Mouse (Mus musculus) myocyte (in vitro differentiated cells): ENCODE results near the gene Mrpl37. TPM values are rescaled to one million over a fixed set of nuclear protein-coding genes. Genes with fewer than 3 reads are reported as not detected.

Source experiments
- H3K27me3 ChIP-seq: one replicate; pipeline ENCODE4 v1.6.1; 2011; ENCODE audit not compliant: control insufficient read depth, insufficient read depth, insufficient read length
- H3K36me3 ChIP-seq: one replicate; pipeline ENCODE4 v1.6.1; 2011; ENCODE audit not compliant: control insufficient read depth, insufficient read depth
- H3K4me2 ChIP-seq: one replicate; pipeline ENCODE4 v1.6.1; 2011; ENCODE audit warnings: low read depth, control low read depth
- H3K4me3 ChIP-seq: one replicate; pipeline ENCODE4 v1.5.1; 2011; ENCODE audit warnings: mild to moderate bottlenecking, control low read depth, moderate library complexity
- H3K79me2 ChIP-seq: one replicate; pipeline ENCODE4 v1.6.1; 2011; ENCODE audit not compliant: control insufficient read depth, insufficient read depth
- H3ac ChIP-seq: one replicate; pipeline ENCODE4 v1.6.1; 2011; ENCODE audit not compliant: control insufficient read depth, insufficient read length
- CEBPB ChIP-seq: IDR thresholded peaks from 2 replicates; pipeline ENCODE4 v1.6.1; 2011; ENCODE audit warnings: mild to moderate bottlenecking, moderate library complexity; ENCODE audit not compliant: poor library complexity, insufficient read depth, severe bottlenecking
- E2F4 ChIP-seq: IDR thresholded peaks from one replicate; pipeline ENCODE4 v1.6.1; 2011; ENCODE audit warnings: mild to moderate bottlenecking, control low read depth, moderate library complexity; ENCODE audit not compliant: insufficient read depth
- MAX ChIP-seq: IDR thresholded peaks from one replicate; pipeline ENCODE4 v1.6.1; 2011; ENCODE audit warnings: low read depth, mild to moderate bottlenecking, control low read depth
- MYOD1 ChIP-seq, 3 experiments: IDR thresholded peaks; one replicate each; pipeline ENCODE4 v1.6.1; 2011; ENCODE audit warnings: control low read depth in 2 of 3, low read depth in 2 of 3, mild to moderate bottlenecking in 2 of 3, moderate library complexity in 1 of 3; ENCODE audit not compliant: insufficient read length in 2 of 3, control insufficient read depth in 1 of 3
- MYOG ChIP-seq, 3 experiments: IDR thresholded peaks; one replicate each; pipeline ENCODE4 v1.6.1; 2011; ENCODE audit warnings: control low read depth in 2 of 3, low read depth in 2 of 3, mild to moderate bottlenecking in 2 of 3; ENCODE audit not compliant: insufficient read length in 2 of 3, control insufficient read depth in 1 of 3, insufficient read depth in 1 of 3
- POLR2A ChIP-seq: IDR thresholded peaks from one replicate; pipeline ENCODE4 v1.6.1; 2011; ENCODE audit warnings: low read depth, mild to moderate bottlenecking, control low read depth, moderate library complexity; ENCODE audit not compliant: insufficient read length
- POLR2AphosphoS2 ChIP-seq: IDR thresholded peaks from one replicate; pipeline ENCODE4 v1.6.1; 2011; ENCODE audit warnings: low read depth, control low read depth; ENCODE audit not compliant: insufficient read length
- REST ChIP-seq: IDR thresholded peaks from one replicate; pipeline ENCODE4 v1.6.1; 2011; ENCODE audit warnings: mild to moderate bottlenecking, control low read depth, moderate library complexity; ENCODE audit not compliant: insufficient read depth, insufficient read length
- SRF ChIP-seq: IDR thresholded peaks from one replicate; pipeline ENCODE4 v1.6.1; 2011; ENCODE audit warnings: low read depth; ENCODE audit not compliant: control insufficient read depth, insufficient read length
- TCF12 ChIP-seq: IDR thresholded peaks from one replicate; pipeline ENCODE4 v1.6.1; 2011; ENCODE audit warnings: mild to moderate bottlenecking, control low read depth; ENCODE audit not compliant: poor library complexity, insufficient read depth, severe bottlenecking
- TCF3 ChIP-seq: IDR thresholded peaks from one replicate; pipeline ENCODE4 v1.6.1; 2011; ENCODE audit warnings: low read depth, control low read depth; ENCODE audit not compliant: insufficient read length
- USF1 ChIP-seq: IDR thresholded peaks from one replicate; pipeline ENCODE4 v1.6.1; 2011; ENCODE audit warnings: low read depth, mild to moderate bottlenecking, control low read depth, moderate library complexity
- polyA plus RNA-seq: library from polyadenylated mRNA; unstranded; fragments of >200 nt; fragmentation: generic; extraction: Trizol; gene quantifications from one replicate; pipeline ENCODE4 v1.2.1, GENCODE M21; 2012; ENCODE audit warnings: missing spikeins

Gene Mrpl37
- polyA plus RNA-seq, 1 experiment = 87.5 TPM

DNA sequence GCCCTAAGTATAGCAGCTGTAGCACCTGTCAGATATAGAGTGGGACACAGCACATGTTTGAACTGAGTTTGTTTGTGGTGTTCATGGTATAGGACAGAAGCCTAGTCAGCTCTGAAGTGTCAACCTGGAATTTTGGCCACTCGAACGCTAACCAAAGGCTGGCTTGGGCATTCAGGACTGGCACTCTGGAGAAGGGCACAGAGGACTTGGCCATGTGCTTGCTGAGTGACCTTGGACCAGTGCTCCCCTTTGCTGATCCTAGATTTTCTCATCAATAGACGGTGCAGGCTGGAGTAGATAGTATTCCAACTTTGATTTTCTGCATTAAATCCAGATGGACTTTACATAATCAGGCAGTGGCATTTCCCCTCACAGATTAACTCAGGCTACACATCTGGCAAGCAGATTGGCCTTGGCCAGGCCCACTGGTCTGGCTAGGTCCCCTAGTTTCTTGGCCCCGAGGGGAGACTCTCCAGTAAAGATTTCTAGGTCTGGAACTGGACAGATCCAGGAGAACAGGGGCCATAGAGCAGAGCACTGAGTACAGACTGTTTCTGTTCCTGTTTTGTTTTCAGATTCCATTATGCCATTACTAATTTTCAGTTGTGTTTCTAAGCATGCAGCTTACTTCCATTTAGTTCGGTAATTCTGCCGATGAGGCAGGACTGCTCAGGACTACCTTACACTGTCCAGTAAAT is 53.4 kb downstream of the Mrpl37 start:
- no peak overlapping the region for H3K4me3 ChIP-seq
- peaks cover 3% of the 10 kb centered on the region for H3K36me3 ChIP-seq
- no peaks in the 10 kb centered on the region for H3K27me3 ChIP-seq
- H3K4me2 ChIP-seq = peak overlapping the region; percentile 49
- peaks cover 27% of the 10 kb centered on the region for H3K79me2 ChIP-seq
- no peak overlapping the region for H3ac ChIP-seq
- no peak for TF ChIP-seq POLR2AphosphoS2
- TF ChIP-seq SRF = no peak
- no peak for TF ChIP-seq REST

- Histone ChIP-seq H3K4me3 (no peak overlapping the region), H3K79me2 (peaks cover 30% of the 10 kb centered on the region), H3K27me3 (no peaks in the 10 kb centered on the region), H3K4me2 (peak overlapping the region; percentile 69), H3K36me3 (peaks cover 3% of the 10 kb centered on the region), H3ac (no peak overlapping the region)
- TF ChIP-seq E2F4 (no peak), TCF12 (peak; percentile 30), MYOD1 (IDR thresholded peaks at IDR 0.05; ENCODE audit: control insufficient read depth in 1 of 3, insufficient read length in 2 of 3, low read depth in 2 of 3) (peak in 2 of 3 experiments; percentile 63 to 82), POLR2A (no peak), MYOG (IDR thresholded peaks at IDR 0.05; ENCODE audit: control insufficient read depth in 1 of 3, insufficient read depth in 1 of 3, insufficient read length in 2 of 3, low read depth in 2 of 3) (peak; percentile 30 to 82 (median 78))
These were observed 54.1 kb downstream of the Mrpl37 start for GRCm38 (mm10) chr4:107012574-107012973.

- peaks cover 35% of the 10 kb centered on the region for H3K79me2 ChIP-seq
- peaks cover 3% of the 10 kb centered on the region for H3K36me3 ChIP-seq
- peak overlapping the region; percentile 69 for H3K4me2 ChIP-seq
- TF ChIP-seq CEBPB = peak; percentile 6; the same call in 1 of the 2 replicates
- peak; percentile 64 for TF ChIP-seq SRF
- no peak for TF ChIP-seq POLR2AphosphoS2
- TF ChIP-seq TCF12 = no peak
- TF ChIP-seq MYOG (IDR thresholded peaks at IDR 0.05; ENCODE audit: control insufficient read depth in 1 of 3, insufficient read depth in 1 of 3, insufficient read length in 2 of 3, low read depth in 2 of 3) = no peak
- H3K4me3 ChIP-seq = no peak overlapping the region
- H3ac ChIP-seq = no peak overlapping the region
- H3K27me3 ChIP-seq = no peaks in the 10 kb centered on the region
These were observed 54.6 kb downstream of the Mrpl37 start for GRCm38 (mm10) chr4:107012005-107012478.

DNA sequence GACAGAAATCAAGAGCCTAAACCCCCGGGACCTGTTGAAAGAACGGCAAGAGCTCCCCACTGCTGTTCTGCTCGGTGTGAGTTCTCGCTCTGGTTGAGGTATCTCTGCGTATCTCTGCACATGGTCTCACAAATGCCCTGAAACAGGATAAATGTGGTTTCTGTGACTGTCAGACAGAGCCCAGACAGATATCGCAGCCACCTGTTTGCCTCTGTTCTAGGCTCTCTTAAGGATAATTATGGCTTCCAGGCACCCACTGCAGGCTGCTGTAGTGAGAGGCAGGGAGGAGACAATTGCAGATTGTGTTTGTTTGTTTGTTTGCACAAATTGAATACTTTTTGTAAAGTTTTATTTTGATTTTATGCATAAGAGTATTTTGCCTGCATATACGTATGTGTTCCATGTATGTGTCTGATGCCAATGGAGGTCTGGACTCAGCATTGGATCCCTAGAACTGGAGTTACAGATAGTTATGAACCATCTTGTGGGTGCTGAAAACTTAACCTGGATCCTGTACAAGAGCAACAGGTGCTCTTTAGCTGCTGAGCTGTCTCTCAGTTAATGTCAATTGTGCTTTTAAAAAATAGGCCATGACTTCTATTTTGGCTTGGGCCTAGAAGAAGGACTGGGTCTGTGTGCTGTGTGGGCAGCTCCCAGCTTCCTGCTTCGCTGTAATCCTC is 55.2 kb downstream of the Mrpl37 start:
- Histone ChIP-seq H3ac (no peak overlapping the region), H3K36me3 (peaks cover 3% of the 10 kb centered on the region), H3K4me3 (no peak overlapping the region), H3K27me3 (no peaks in the 10 kb centered on the region), H3K79me2 (peaks cover 40% of the 10 kb centered on the region), H3K4me2 (peak overlapping the region; percentile 69)
- no peak for TF ChIP-seq TCF3
- peak; percentile 77 to 86 (median 79) for TF ChIP-seq MYOD1 (IDR thresholded peaks at IDR 0.05; ENCODE audit: control insufficient read depth in 1 of 3, insufficient read length in 2 of 3, low read depth in 2 of 3)
- TF ChIP-seq CEBPB = no peak
- TF ChIP-seq SRF = no peak
- TF ChIP-seq POLR2A = no peak
- TF ChIP-seq MYOG (IDR thresholded peaks at IDR 0.05; ENCODE audit: control insufficient read depth in 1 of 3, insufficient read depth in 1 of 3, insufficient read length in 2 of 3, low read depth in 2 of 3) = peak in 2 of 3 experiments; percentile 58 to 75
- no peak for TF ChIP-seq REST
- TF ChIP-seq TCF12 = peak; percentile 61
- no peak for TF ChIP-seq E2F4
- no peak for TF ChIP-seq USF1
- TF ChIP-seq MAX = no peak
- TF ChIP-seq POLR2AphosphoS2 = no peak

- Histone ChIP-seq H3K79me2 (peaks cover 31% of the 10 kb centered on the region), H3K36me3 (peaks cover 3% of the 10 kb centered on the region), H3K27me3 (no peaks in the 10 kb centered on the region), H3ac (no peak overlapping the region), H3K4me2 (no peak overlapping the region), H3K4me3 (no peak overlapping the region)
- TF ChIP-seq TCF3 = no peak
- TF ChIP-seq E2F4 = no peak
These were observed 57.1 kb downstream of the Mrpl37 start for GRCm38 (mm10) chr4:107009548-107009947.
